Mouse (Mus musculus) T-cell, adult 2 months (primary cell): ENCODE measurements around the gene Gm10840.
A peak's percentile ranks its signal among the peaks of the same experiment; 100 is the strongest.

Experiments
- DNase-seq: peaks from one replicate; pipeline ENCODE4 v3.0.0; 2022; ENCODE audit warnings: low spot score

The Gm10840 gene

GRCm38 (mm10) chr11:106159921-106160840 lies 469 bp upstream of the Gm10840 start:
- DNase-seq = peak; percentile 78

GRCm38 (mm10) chr11:106162237-106162636 lies 1.6 kb downstream of the Gm10840 start:
- no peak for DNase-seq

GRCm38 (mm10) chr11:106163546-106163945 lies 2.9 kb downstream of the Gm10840 start:
- no peak for DNase-seq

GRCm38 (mm10) chr11:106164601-106165180 lies 4.0 kb downstream of the Gm10840 start:
- DNase-seq = no peak

GRCm38 (mm10) chr11:106167435-106167834 lies 6.8 kb downstream of the Gm10840 start:
- DNase-seq = peak; percentile 95

GRCm38 (mm10) chr11:106170807-106171206 lies 10.2 kb downstream of the Gm10840 start:
- peak; percentile 78 for DNase-seq

- DNase-seq = no peak
These were observed 12.6 kb downstream of the Gm10840 start for GRCm38 (mm10) chr11:106173228-106173627.

GRCm38 (mm10) chr11:106174372-106174771 lies 13.7 kb downstream of the Gm10840 start:
- no peak for DNase-seq

GRCm38 (mm10) chr11:106175081-106175480 lies 14.4 kb downstream of the Gm10840 start:
- no peak for DNase-seq

- DNase-seq = no peak
These were observed 15.7 kb downstream of the Gm10840 start for GRCm38 (mm10) chr11:106176372-106176771.

GRCm38 (mm10) chr11:106178036-106178782 lies 17.6 kb downstream of the Gm10840 start:
- DNase-seq = no peak

- no peak for DNase-seq
These were observed 19.2 kb downstream of the Gm10840 start for GRCm38 (mm10) chr11:106179711-106180448.

- DNase-seq = no peak
These were observed 19.8 kb downstream of the Gm10840 start for GRCm38 (mm10) chr11:106180449-106180801.

GRCm38 (mm10) chr11:106187326-106187725 lies 26.7 kb downstream of the Gm10840 start:
- DNase-seq = no peak

- DNase-seq = no peak
These were observed 31.1 kb downstream of the Gm10840 start for GRCm38 (mm10) chr11:106191716-106192115.

GRCm38 (mm10) chr11:106192241-106192640 lies 31.6 kb downstream of the Gm10840 start:
- DNase-seq = no peak

GRCm38 (mm10) chr11:106192657-106193370 lies 32.2 kb downstream of the Gm10840 start:
- peak; percentile 16 for DNase-seq

GRCm38 (mm10) chr11:106193371-106194154 lies 32.9 kb downstream of the Gm10840 start:
- DNase-seq = peak; percentile 97

- DNase-seq = no peak
These were observed 33.5 kb downstream of the Gm10840 start for GRCm38 (mm10) chr11:106194155-106194541.

GRCm38 (mm10) chr11:106194891-106195290 lies 34.2 kb downstream of the Gm10840 start:
- no peak for DNase-seq
